Mouse (Mus musculus) monocyte, adult 59 days (primary cell): ENCODE measurements around the gene Llph. TPM values are rescaled to one million over a fixed set of nuclear protein-coding genes. Genes with fewer than 3 reads are reported as not detected.

ENCODE experiments used
- total RNA-seq, 2 experiments: library from RNA; stranded (reverse); gene quantifications; one replicate each; pipeline ENCODE4 v1.2.4; 2023

Gene Llph
- 10 to 100 TPM; 25.6 to 45.2 TPM for total RNA-seq

GRCm38 (mm10) chr10:120226871-120227661, at the start of gene Llph:
Gene Llph (plus strand): TSS chr10:120227070.

GRCm38 (mm10) chr10:120201131-120201921, 25.5 kb upstream of the Llph start, which contains the start of gene Tmbim4:
Gene Tmbim4 (plus strand): TSS chr10:120201590.

GRCm38 (mm10) chr10:120201961-120202402, 24.9 kb upstream of the Llph start, which contains the start of gene Irak3:
Gene Irak3 (minus strand): TSS chr10:120202130.

Other genes with a start within 250 kb of the Llph start
- 10 to 100 TPM; 32.4 to 38.3 TPM for gene Helb, start 114.1 kb upstream of the Llph start, total RNA-seq
- 100 to 1,000 TPM in 1 of 2 experiments, 10 to 100 TPM in 1; 96.1 to 109 TPM for gene Tmbim4, start 25.5 kb upstream of the Llph start, total RNA-seq
- 10 to 100 TPM; 62.2 to 64.4 TPM for gene Irak3, start 24.9 kb upstream of the Llph start, total RNA-seq
- under 1 TPM; 0.21 to 0.26 TPM for gene Hmga2, start 249.4 kb downstream of the Llph start, total RNA-seq